Mouse (Mus musculus) forebrain, postnatal 0 days (tissue): ENCODE data around the gene Mrpl21. TPM values are rescaled to one million over a fixed set of nuclear protein-coding genes. Genes with fewer than 3 reads are reported as not detected.

Experiments used
- ATAC-seq: fragments of 200-750 bp; cut with Nextera tagmentation; 2 replicates; pipeline ENCODE4 v1.8.0; 2017; ENCODE audit warnings: mild to moderate bottlenecking, moderate library complexity
- DNase-seq: peaks from one replicate; pipeline ENCODE4 v3.0.0-alpha.2; 2015
- H3K27ac ChIP-seq: fragments of 300-500 bp; sonication (generic); 2 replicates; pipeline ENCODE4 v1.5.1; 2014; ENCODE audit warnings: low read depth, mild to moderate bottlenecking, antibody characterized with exemption, low read length, moderate library complexity, mixed read lengths
- H3K27me3 ChIP-seq: fragments of 300-500 bp; sonication (generic); 2 replicates; pipeline ENCODE4 v1.6.1; 2014; ENCODE audit warnings: mild to moderate bottlenecking, low read length, mixed read lengths; ENCODE audit not compliant: insufficient read depth
- H3K36me3 ChIP-seq: fragments of 300-500 bp; sonication (generic); 2 replicates; pipeline ENCODE4 v1.6.1; 2014; ENCODE audit warnings: mild to moderate bottlenecking, moderate library complexity; ENCODE audit not compliant: insufficient read depth
- H3K4me1 ChIP-seq: fragments of 300-500 bp; sonication (generic); 2 replicates; pipeline ENCODE4 v1.6.1; 2014; ENCODE audit warnings: antibody characterized with exemption; ENCODE audit not compliant: insufficient read depth
- H3K4me2 ChIP-seq: fragments of 300-500 bp; sonication (generic); 2 replicates; pipeline ENCODE4 v1.6.1; 2014; ENCODE audit warnings: low read depth, mild to moderate bottlenecking, moderate library complexity
- H3K4me3 ChIP-seq: fragments of 300-500 bp; sonication (generic); 2 replicates; pipeline ENCODE4 v1.5.1; 2014; ENCODE audit warnings: low read depth, low read length, mixed read lengths
- H3K9ac ChIP-seq: fragments of 300-500 bp; sonication (generic); 2 replicates; pipeline ENCODE4 v1.6.1; 2014; ENCODE audit warnings: mild to moderate bottlenecking
- H3K9me3 ChIP-seq: fragments of 300-500 bp; sonication (generic); 2 replicates; pipeline ENCODE4 v1.6.1; 2016; ENCODE audit warnings: low read length
- CTCF ChIP-seq: sonication (generic); IDR thresholded peaks from 2 replicates; pipeline ENCODE4 v1.5.1; 2016; ENCODE audit warnings: antibody characterized with exemption, control low read depth, low read depth
- WGBS: fragments of 180-500 bp; shearing (Covaris S2); extraction: QIAGEN DNeasy Blood & Tissue Kit; methylation state at CpG from one replicate; pipeline ENCODE4 v1.1.7; 2014; 5-methylcytosine and 5-hydroxymethylcytosine counted together
- polyA plus RNA-seq: library from polyadenylated mRNA; unstranded; fragments of >200 nt; fragmentation: Nextera tagmentation; extraction: Ambion mirVana; gene quantifications from 2 replicates; pipeline ENCODE4 v1.2.1, GENCODE M21; 2015
- total RNA-seq: library from RNA; depleted of rRNA; stranded (reverse); fragments of >200 nt; gene quantifications from 2 replicates; pipeline ENCODE4 v1.2.3, GENCODE M21; 2014; rRNA removed

The Mrpl21 gene
- total RNA-seq (61.7 and 79.1 TPM in 2 replicates), polyA plus RNA-seq (92.3 and 96.8 TPM in 2 replicates)

DNA sequence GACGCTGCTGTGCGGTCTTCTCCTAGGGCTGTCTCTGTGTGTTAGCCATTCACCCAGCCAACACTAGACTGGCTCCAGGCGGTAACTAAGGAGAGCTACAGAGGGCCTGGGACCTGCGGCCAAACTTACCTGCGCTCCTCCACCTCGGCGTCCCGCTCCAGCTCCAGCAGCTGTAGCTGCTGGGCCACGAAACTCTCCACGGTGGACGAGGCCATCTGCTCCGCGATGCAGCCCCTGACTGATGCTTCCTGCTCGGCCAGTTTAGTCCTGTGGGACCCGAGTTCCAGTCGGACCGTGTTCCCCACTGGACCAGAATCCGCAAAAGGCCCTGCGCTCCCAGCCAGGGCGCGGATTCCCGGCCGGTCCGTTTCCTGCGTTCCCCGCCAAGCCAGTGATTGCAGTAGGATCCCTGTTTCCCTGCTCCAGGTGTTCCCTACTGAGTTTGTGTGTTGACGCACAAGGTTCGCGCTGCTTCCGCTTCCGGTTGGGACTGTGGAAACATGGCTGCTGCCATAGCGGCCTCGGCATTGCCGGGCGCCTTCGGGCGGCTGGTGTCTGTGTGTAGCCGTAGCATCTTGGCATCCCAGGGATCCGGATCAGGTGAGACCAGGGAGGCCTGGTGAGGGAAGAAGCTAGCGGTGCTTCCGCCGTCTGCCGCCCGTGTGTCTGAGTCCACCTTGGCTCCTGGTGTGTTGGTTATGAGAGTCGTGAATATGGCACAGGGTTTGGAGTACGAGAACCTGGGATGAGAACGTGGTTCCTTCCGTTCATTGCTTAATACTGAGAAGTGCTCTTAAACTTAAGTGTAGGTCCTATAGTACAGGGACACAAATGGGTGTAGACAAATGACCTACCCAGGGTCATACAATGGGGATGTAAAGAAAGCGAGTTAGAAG is at the start of gene Mrpl21, which contains the start of gene Ighmbp2:
TSS of gene Mrpl21 (plus strand) at position 330 of the 896 bp plus-strand sequence.
TSS of gene Ighmbp2 (minus strand) at position 446 of the 896 bp plus-strand sequence.
- DNase-seq (peak; percentile 97), ATAC-seq (peak; percentile 99)
- TF ChIP-seq CTCF: no peak; the same call in 1 of the 2 replicates
- WGBS: under 1% methylated on average over 49 of the region's 49 CpGs
- no peaks in the 10 kb centered on the region for H3K9me3 ChIP-seq
- H3K4me3 ChIP-seq: peak within 1 kb of the TSS; percentile 80
- H3K9ac ChIP-seq: peak within 1 kb of the TSS; percentile 82
- H3K27ac ChIP-seq: peak within 1 kb of the TSS; percentile 75
- peaks cover 7% of the 10 kb centered on the region for H3K4me1 ChIP-seq
- H3K4me2 ChIP-seq: peak within 1 kb of the TSS; percentile 80
- no peaks in the 10 kb centered on the region for H3K27me3 ChIP-seq
- H3K36me3 ChIP-seq: peaks cover 51% of the 10 kb centered on the region

DNA sequence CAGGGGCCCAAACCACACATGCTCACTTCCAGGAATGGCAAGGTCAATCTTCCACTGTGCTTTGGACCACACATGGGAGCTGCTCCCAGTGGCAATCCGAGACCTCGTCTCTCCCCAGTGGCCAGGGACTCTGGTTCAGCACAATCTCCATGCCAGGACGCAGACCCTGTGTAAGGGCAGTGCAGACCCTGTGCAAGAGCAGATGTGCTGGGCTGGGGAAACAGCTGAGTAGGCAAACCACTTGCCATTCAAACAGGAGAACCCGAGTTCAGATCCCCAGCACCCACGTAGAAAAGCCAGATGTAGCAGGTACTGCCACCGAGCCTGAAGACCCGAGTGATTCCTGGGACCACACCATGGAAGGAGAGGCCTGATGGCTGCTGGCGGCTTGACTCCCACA is 22.7 kb upstream of the Mrpl21 start:
- Histone ChIP-seq H3K4me1 (no peaks in the 10 kb centered on the region), H3K4me2 (no peak overlapping the region), H3K9me3 (no peaks in the 10 kb centered on the region), H3K9ac (no peak overlapping the region), H3K27ac (no peak overlapping the region), H3K36me3 (peaks cover 50% of the 10 kb centered on the region), H3K27me3 (no peaks in the 10 kb centered on the region), H3K4me3 (no peak overlapping the region)
- WGBS: 93% methylated on average over 8 of the region's 8 CpGs
- TF ChIP-seq CTCF: no peak
- DNase-seq: no peak
- ATAC-seq: no peak

DNA sequence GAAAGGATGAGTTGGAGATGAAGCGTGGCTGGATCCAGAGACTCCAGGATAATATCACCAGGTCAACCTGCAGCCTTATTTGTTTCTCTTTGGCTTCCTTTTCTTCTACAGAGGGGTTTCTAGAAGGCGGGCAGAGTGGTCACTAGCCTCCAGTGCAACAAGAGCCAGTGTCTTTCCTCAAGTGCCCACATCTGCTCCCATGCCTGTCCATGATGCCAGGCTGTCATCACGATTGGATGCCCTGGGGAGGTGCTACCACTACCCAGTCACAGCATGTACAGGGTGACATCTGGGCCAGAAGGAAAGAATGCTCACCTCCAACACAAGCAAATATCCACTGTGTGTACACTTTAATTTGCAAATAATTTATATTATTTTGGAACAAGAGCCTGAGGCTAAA is 22.1 kb upstream of the Mrpl21 start:
- TF ChIP-seq CTCF: no peak
- Histone ChIP-seq H3K9ac (no peak overlapping the region), H3K4me2 (no peak overlapping the region), H3K4me1 (no peaks in the 10 kb centered on the region), H3K9me3 (no peaks in the 10 kb centered on the region), H3K36me3 (peaks cover 56% of the 10 kb centered on the region), H3K27me3 (no peaks in the 10 kb centered on the region), H3K4me3 (no peak overlapping the region), H3K27ac (no peak overlapping the region)
- no peak for DNase-seq
- ATAC-seq: no peak
- WGBS: 93% methylated on average over 3 of the region's 3 CpGs

GRCm38 (mm10) chr19:3261336-3261735 is 21.4 kb upstream of the Mrpl21 start:
- H3K4me2 ChIP-seq: no peak overlapping the region

DNA sequence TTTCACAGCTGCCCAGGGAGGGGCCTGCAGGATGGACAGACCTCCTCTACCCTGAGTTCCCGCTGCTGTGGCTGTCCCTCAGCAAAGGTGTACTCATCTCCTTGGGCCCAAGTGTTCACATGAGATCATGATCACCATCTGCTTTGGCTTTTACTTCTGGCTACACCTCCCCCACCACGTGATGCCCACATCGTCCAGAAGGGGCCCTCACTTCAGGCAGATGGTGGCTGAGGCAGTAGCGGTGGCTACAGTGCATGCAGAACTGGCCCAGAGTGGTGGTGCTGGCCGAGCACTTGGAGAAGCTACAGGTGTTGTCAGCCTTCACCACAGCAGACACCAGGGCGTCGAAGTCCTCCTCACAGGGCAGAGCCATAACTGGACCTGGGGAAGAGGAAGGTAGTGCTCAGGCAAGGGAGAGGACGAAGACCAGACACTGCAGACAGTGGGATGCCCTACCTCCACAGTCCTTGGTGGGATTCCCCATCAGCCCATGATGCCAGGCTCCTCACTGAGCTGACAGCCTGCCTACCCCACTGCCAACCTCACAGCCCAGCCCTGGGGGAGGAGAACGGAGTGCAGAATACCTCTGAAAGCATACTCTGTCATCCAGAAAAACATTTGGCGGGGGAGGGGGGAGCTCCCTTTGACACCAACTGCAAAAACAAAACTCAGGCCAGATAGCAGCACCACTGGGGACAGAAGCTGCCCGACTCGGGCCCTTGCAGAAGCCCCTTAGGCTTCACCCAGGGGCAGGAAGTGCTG is 20.8 kb upstream of the Mrpl21 start:
- no peak for ATAC-seq
- Histone ChIP-seq H3K4me2 (no peak overlapping the region), H3K4me3 (no peak overlapping the region), H3K9ac (no peak overlapping the region), H3K4me1 (no peaks in the 10 kb centered on the region), H3K36me3 (peaks cover 70% of the 10 kb centered on the region), H3K27me3 (no peaks in the 10 kb centered on the region), H3K27ac (no peak overlapping the region), H3K9me3 (no peaks in the 10 kb centered on the region)
- no peak for DNase-seq
- 0 out of 2 replicates have a peak, but pooled peaks have one; percentile 9 for TF ChIP-seq CTCF
- 85% methylated on average over 12 of the region's 12 CpGs for WGBS

More at GRCm38 (mm10) chr19:3261336-3261735, 21.4 kb upstream of the Mrpl21 start:
- WGBS: 95% methylated on average over 7 of the region's 7 CpGs
- no peaks in the 10 kb centered on the region for H3K9me3 ChIP-seq
- no peak overlapping the region for H3K9ac ChIP-seq
- H3K36me3 ChIP-seq: peaks cover 64% of the 10 kb centered on the region
- no peak for TF ChIP-seq CTCF
- no peaks in the 10 kb centered on the region for H3K4me1 ChIP-seq
- no peak overlapping the region for H3K4me3 ChIP-seq
- no peak for DNase-seq
- no peaks in the 10 kb centered on the region for H3K27me3 ChIP-seq
- H3K27ac ChIP-seq: no peak overlapping the region
- no peak for ATAC-seq

- WGBS: over 99% methylated on average over 6 of the region's 6 CpGs
- Histone ChIP-seq H3K27ac (no peak overlapping the region), H3K4me1 (no peaks in the 10 kb centered on the region), H3K27me3 (no peaks in the 10 kb centered on the region), H3K9ac (no peak overlapping the region), H3K4me2 (no peak overlapping the region), H3K36me3 (peaks cover 94% of the 10 kb centered on the region), H3K9me3 (no peaks in the 10 kb centered on the region), H3K4me3 (no peak overlapping the region)
- no peak for ATAC-seq
- DNase-seq: no peak
- no peak for TF ChIP-seq CTCF
These were observed 18.4 kb upstream of the Mrpl21 start for GRCm38 (mm10) chr19:3264348-3264747.
